ENCODE assay signal across 26 mouse cellular contexts in genomic region chr2:30747602-30748162, GRCm38 (mm10). TPM values are rescaled to one million over a fixed set of nuclear protein-coding genes. Genes with fewer than 3 reads are reported as not detected.
DNase-seq lines count a peak whose midpoint lies in the region.
"Had no signal": no experiment of that assay in that cellular context is flagged by ENCODE, and none has a peak within 500 bp of the region (broad histone marks: within the 10 kb centered on the region; RNA-seq: fewer than 3 reads in every experiment).

No protein-coding gene starts in this region.

- H3K36me3 ChIP-seq in heart, embryonic 10.5 days, result no peaks in the 10 kb centered on the region
- H3K36me3 ChIP-seq in limb, embryonic 10.5 days, result no peaks in the 10 kb centered on the region
- H3K36me3 ChIP-seq: embryonic facial prominence, embryonic 12.5 days; forebrain, embryonic 15.5 days; heart, embryonic 13.5 days; intestine, embryonic 15.5 days; limb, embryonic 15.5 days; liver, embryonic 13.5 days; midbrain, embryonic 12.5 days; neural tube, embryonic 13.5 days had no signal

- no peak overlapping the region for H3K4me3 ChIP-seq in heart, embryonic 10.5 days
- H3K4me3 ChIP-seq in limb, embryonic 10.5 days, result no peak overlapping the region
- H3K4me3 ChIP-seq: embryonic facial prominence, embryonic 12.5 days; forebrain, embryonic 15.5 days; heart, embryonic 13.5 days; intestine, embryonic 15.5 days; layer of hippocampus, adult 2 months; limb, embryonic 15.5 days; liver, embryonic 13.5 days; megakaryocyte, embryonic 14.5 days; midbrain, embryonic 12.5 days; neural tube, embryonic 13.5 days had no signal

- intact Hi-C loops in heart, postnatal 10 days (cut with DNase I), result no loop called here

- no peaks in the 10 kb centered on the region for H3K9me3 ChIP-seq in heart, embryonic 10.5 days
- no peaks in the 10 kb centered on the region for H3K9me3 ChIP-seq in limb, embryonic 10.5 days (replicated peaks)
- H3K9me3 ChIP-seq: embryonic facial prominence, embryonic 12.5 days; heart, embryonic 13.5 days; intestine, embryonic 15.5 days; limb, embryonic 15.5 days; liver, embryonic 13.5 days; midbrain, embryonic 12.5 days; neural tube, embryonic 13.5 days had no signal

- peak; percentile 52 for DNase-seq in adrenal gland, postnatal 14 days
- no peak for DNase-seq in adrenal gland, postnatal 25 days
- no peak for DNase-seq in heart, embryonic 10.5 days (ENCODE audit: low spot score)
- DNase-seq in heart, postnatal 10 days, result no peak
- peak; percentile 92 for DNase-seq in ES-CJ7 (ENCODE audit: low read depth, low spot score)
- no peak for DNase-seq in limb, embryonic 10.5 days (ENCODE audit: low spot score)
- DNase-seq in right cerebral cortex, adult 2 months (ENCODE audit: low spot score in 2 of 2), result no peak
- DNase-seq: cerebellum, adult 11-12 months; cerebellum, adult 9-11 months; embryo, embryonic 11 days; heart, postnatal 14 days; kidney, adult 2 months; kidney, postnatal 36 days; liver, embryonic 13.5 days; lung, adult 18-20 months; lung, postnatal 4 days had no signal

- peak overlapping the region; percentile 6; the same call in 1 of the 2 replicates for H3K27ac ChIP-seq in heart, embryonic 10.5 days
- 0 out of 2 replicates have a peak overlapping the region, but pooled peaks have one; percentile 3 for H3K27ac ChIP-seq in limb, embryonic 10.5 days
- H3K27ac ChIP-seq: embryonic facial prominence, embryonic 12.5 days; forebrain, embryonic 15.5 days; heart, embryonic 13.5 days; hindbrain, postnatal 0 days; intestine, embryonic 15.5 days; layer of hippocampus, adult 2 months; limb, embryonic 15.5 days; liver, embryonic 13.5 days; midbrain, embryonic 12.5 days; neural tube, embryonic 13.5 days had no signal

- WGBS in heart, embryonic 10.5 days, result 80% methylated on average over 4 of the region's 4 CpGs
- WGBS in limb, embryonic 10.5 days, result 94% methylated on average over 4 of the region's 4 CpGs

- H3K27me3 ChIP-seq in heart, embryonic 10.5 days (ENCODE audit: insufficient read depth, poor library complexity, severe bottlenecking), result no peaks in the 10 kb centered on the region
- no peaks in the 10 kb centered on the region for H3K27me3 ChIP-seq in limb, embryonic 10.5 days (ENCODE audit: low read depth, poor library complexity, severe bottlenecking)
- H3K27me3 ChIP-seq: embryonic facial prominence, embryonic 12.5 days; forebrain, embryonic 15.5 days; heart, embryonic 13.5 days; intestine, embryonic 15.5 days; limb, embryonic 15.5 days; liver, embryonic 13.5 days; midbrain, embryonic 12.5 days; neural tube, embryonic 13.5 days had no signal

- peaks cover 32% of the 10 kb centered on the region for H3K4me1 ChIP-seq in heart, embryonic 10.5 days
- peaks cover 21% of the 10 kb centered on the region for H3K4me1 ChIP-seq in limb, embryonic 10.5 days

RNA-seq across cellular contexts. Expression of gene 1700001O22Rik, which starts 55.8 kb away (rescaled TPM):
- total RNA-seq in adrenal gland, postnatal 14 days (2021), result 0.98 and 2.0 TPM in 2 replicates
- total RNA-seq in adrenal gland, postnatal 25 days (2021), result 5.0 and 5.9 TPM in 2 replicates
- 1.3 and 1.8 TPM in 2 replicates for polyA plus RNA-seq in heart, embryonic 10.5 days (2016; fragmentation: Nextera tagmentation; extraction: Ambion mirVana)
- 1 to 10 TPM in 1 of 2 experiments, under 1 TPM in 1; 0.93 to 1.7 TPM for total RNA-seq in heart, postnatal 10 days (2021)
- polyA plus RNA-seq in limb, embryonic 10.5 days (2016; fragmentation: Nextera tagmentation; extraction: Ambion mirVana), result 2.1 and 4.0 TPM in 2 replicates

RNA-seq across cellular contexts. Expression of gene Ntmt1, which starts 59.9 kb away (rescaled TPM):
- 32.3 and 37.7 TPM in 2 replicates for total RNA-seq in adrenal gland, postnatal 14 days (2021)
- 46.1 and 57.5 TPM in 2 replicates for total RNA-seq in adrenal gland, postnatal 25 days (2021)
- 102 and 116 TPM in 2 replicates for polyA plus RNA-seq in heart, embryonic 10.5 days (2016; fragmentation: Nextera tagmentation; extraction: Ambion mirVana)
- total RNA-seq in heart, postnatal 10 days (2021), result 10 to 100 TPM; 41.3 to 41.9 TPM
- 138 and 141 TPM in 2 replicates for polyA plus RNA-seq in limb, embryonic 10.5 days (2016; fragmentation: Nextera tagmentation; extraction: Ambion mirVana)

Comparison
In these comparisons a context has a peak if more than half of its experiments do, and no peak if none do; other contexts are left out.
1. DNase-seq: peak in adrenal gland, postnatal 14 days (single experiment) and ES-CJ7 (single experiment); none in adrenal gland, postnatal 25 days (single experiment), heart, embryonic 10.5 days (single experiment), heart, postnatal 10 days (0 of 2), limb, embryonic 10.5 days (single experiment) and right cerebral cortex, adult 2 months (0 of 2).